Mouse (Mus musculus): ENCODE data around the gene Gm42791. TPM values are rescaled to one million over a fixed set of nuclear protein-coding genes. Genes with fewer than 3 reads are reported as not detected.

The Gm42791 gene
- polyA plus RNA-seq, 1 experiment from 2014 or later = 1.3 TPM

GRCm38 (mm10) chr5:148855047-148855446 is 139.9 kb downstream of the Gm42791 start:
- H3K9me3 ChIP-seq (ENCODE audit: control insufficient read depth, low read length) = no peaks in the 10 kb centered on the region
- no peak overlapping the region for H3K9ac ChIP-seq (ENCODE audit: low read length)
- no peaks in the 10 kb centered on the region for H3K36me3 ChIP-seq (ENCODE audit: control insufficient read depth, insufficient read depth, low read length)
- no peak for ATAC-seq (ENCODE audit: low read depth)
- H3K4me1 ChIP-seq (replicated peaks; ENCODE audit: control insufficient read depth, insufficient read depth, low read length) = no peaks in the 10 kb centered on the region
- WGBS = 86% methylated on average over 8 of the region's 8 CpGs
- no peak overlapping the region for H3K27ac ChIP-seq (ENCODE audit: low read length)
- no peaks in the 10 kb centered on the region for H3K27me3 ChIP-seq (ENCODE audit: control insufficient read depth, insufficient read depth, low read depth, low read length)
- H3K4me3 ChIP-seq (ENCODE audit: low read length) = no peak overlapping the region
- H3K4me2 ChIP-seq (ENCODE audit: low read depth, low read length) = no peak overlapping the region

GRCm38 (mm10) chr5:148854166-148854565 is 140.8 kb downstream of the Gm42791 start:
- Histone ChIP-seq H3K36me3 (ENCODE audit: control insufficient read depth, insufficient read depth, low read length) (no peaks in the 10 kb centered on the region), H3K27ac (ENCODE audit: low read length) (no peak overlapping the region)
- 38% methylated on average over 5 of the region's 5 CpGs for WGBS

DNA sequence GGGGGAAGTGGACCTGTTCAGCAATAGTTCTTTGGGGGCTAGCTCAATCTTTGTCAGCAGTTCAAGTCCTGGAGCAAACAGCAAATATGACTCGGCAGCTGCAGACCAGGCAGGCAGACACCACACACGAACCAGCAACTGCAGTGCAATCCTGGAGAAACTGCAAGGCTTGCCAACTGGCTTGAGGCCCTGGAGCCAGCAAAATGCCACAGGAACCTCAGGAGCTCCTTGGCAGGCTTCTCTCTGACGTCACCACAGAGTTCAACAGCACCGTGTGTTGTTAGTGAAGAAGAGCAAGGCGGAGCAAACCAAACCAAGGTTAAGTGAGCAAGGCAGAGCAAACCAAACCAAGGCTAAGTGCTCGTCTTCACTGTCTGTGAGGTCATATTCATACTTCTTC is 145.4 kb downstream of the Gm42791 start:
- no peak for ATAC-seq (ENCODE audit: low read depth)
- Histone ChIP-seq H3K27ac (ENCODE audit: low read length) (no peak overlapping the region), H3K4me3 (ENCODE audit: low read length) (no peak overlapping the region), H3K9ac (ENCODE audit: low read length) (no peak overlapping the region), H3K4me1 (replicated peaks; ENCODE audit: control insufficient read depth, insufficient read depth, low read length) (no peaks in the 10 kb centered on the region), H3K4me2 (ENCODE audit: low read depth, low read length) (no peak overlapping the region), H3K27me3 (ENCODE audit: control insufficient read depth, insufficient read depth, low read depth, low read length) (no peaks in the 10 kb centered on the region), H3K9me3 (ENCODE audit: control insufficient read depth, low read length) (peaks cover 4% of the 10 kb centered on the region; the same call in 1 of the 2 replicates), H3K36me3 (ENCODE audit: control insufficient read depth, insufficient read depth, low read length) (no peaks in the 10 kb centered on the region)
- 71% methylated on average over 6 of the region's 6 CpGs for WGBS

More at GRCm38 (mm10) chr5:148854166-148854565, 140.8 kb downstream of the Gm42791 start:
- Histone ChIP-seq H3K4me2 (ENCODE audit: low read depth, low read length) (no peak overlapping the region), H3K9me3 (ENCODE audit: control insufficient read depth, low read length) (peaks cover 4% of the 10 kb centered on the region; the same call in 1 of the 2 replicates), H3K27me3 (ENCODE audit: control insufficient read depth, insufficient read depth, low read depth, low read length) (no peaks in the 10 kb centered on the region), H3K4me3 (ENCODE audit: low read length) (no peak overlapping the region), H3K9ac (ENCODE audit: low read length) (no peak overlapping the region), H3K4me1 (replicated peaks; ENCODE audit: control insufficient read depth, insufficient read depth, low read length) (no peaks in the 10 kb centered on the region)
- no peak for ATAC-seq (ENCODE audit: low read depth)

GRCm38 (mm10) chr5:148847032-148847431 is 147.9 kb downstream of the Gm42791 start:
- Histone ChIP-seq H3K4me2 (ENCODE audit: low read depth, low read length) (no peak overlapping the region), H3K9ac (ENCODE audit: low read length) (no peak overlapping the region), H3K9me3 (ENCODE audit: control insufficient read depth, low read length) (peaks cover 4% of the 10 kb centered on the region; the same call in 1 of the 2 replicates), H3K4me3 (ENCODE audit: low read length) (no peak overlapping the region), H3K36me3 (ENCODE audit: control insufficient read depth, insufficient read depth, low read length) (no peaks in the 10 kb centered on the region), H3K27me3 (ENCODE audit: control insufficient read depth, insufficient read depth, low read depth, low read length) (no peaks in the 10 kb centered on the region), H3K4me1 (replicated peaks; ENCODE audit: control insufficient read depth, insufficient read depth, low read length) (no peaks in the 10 kb centered on the region), H3K27ac (ENCODE audit: low read length) (no peak overlapping the region)
- no peak for ATAC-seq (ENCODE audit: low read depth)
- 93% methylated on average over 5 of the region's 5 CpGs for WGBS

Other genes with a start within 250 kb of the Gm42791 start
- gene Katnal1, start 65.8 kb downstream of the Gm42791 start, polyA plus RNA-seq (2015; fragmentation: Nextera tagmentation; extraction: Ambion mirVana) = 11.0 and 11.7 TPM in 2 replicates
- gene Uspl1, start 189.2 kb upstream of the Gm42791 start, polyA plus RNA-seq (2015; fragmentation: Nextera tagmentation; extraction: Ambion mirVana) = 32.7 and 37.5 TPM in 2 replicates
- 1,316 and 1,601 TPM in 2 replicates for gene Hmgb1, start 189.3 kb upstream of the Gm42791 start, polyA plus RNA-seq (2015; fragmentation: Nextera tagmentation; extraction: Ambion mirVana)

Data from lung, embryonic 16.5 days (tissue).